Mouse (Mus musculus) spleen, adult 12 weeks (tissue): ENCODE measurements around the gene Osbpl11.
A peak's percentile ranks its signal among the peaks of the same experiment; 100 is the strongest.

Experiments used
- DNase-seq: peaks from one replicate; pipeline ENCODE4 v3.0.0; 2022; ENCODE audit warnings: low spot score

The Osbpl11 gene

DNA sequence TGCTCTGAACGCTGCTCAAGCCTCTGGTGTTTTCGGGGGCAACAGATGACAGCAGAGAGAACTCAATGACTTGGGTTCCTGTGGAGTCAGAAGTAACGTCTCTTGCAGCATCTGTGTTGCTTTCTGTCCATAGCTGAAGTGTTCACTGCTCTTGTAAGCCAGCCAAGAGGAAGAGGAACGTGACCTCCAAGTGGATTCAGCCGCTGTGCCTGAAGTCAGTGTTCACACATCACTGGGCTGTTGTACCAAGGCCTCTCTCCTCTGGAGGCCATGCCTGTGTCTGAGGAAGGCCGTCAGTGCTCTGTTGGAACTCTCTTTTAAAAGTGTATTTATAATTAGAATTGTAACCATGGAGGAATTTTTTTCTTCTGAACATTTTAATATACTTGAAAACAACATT lies 57.2 kb downstream of the Osbpl11 start:
- no peak for DNase-seq

DNA sequence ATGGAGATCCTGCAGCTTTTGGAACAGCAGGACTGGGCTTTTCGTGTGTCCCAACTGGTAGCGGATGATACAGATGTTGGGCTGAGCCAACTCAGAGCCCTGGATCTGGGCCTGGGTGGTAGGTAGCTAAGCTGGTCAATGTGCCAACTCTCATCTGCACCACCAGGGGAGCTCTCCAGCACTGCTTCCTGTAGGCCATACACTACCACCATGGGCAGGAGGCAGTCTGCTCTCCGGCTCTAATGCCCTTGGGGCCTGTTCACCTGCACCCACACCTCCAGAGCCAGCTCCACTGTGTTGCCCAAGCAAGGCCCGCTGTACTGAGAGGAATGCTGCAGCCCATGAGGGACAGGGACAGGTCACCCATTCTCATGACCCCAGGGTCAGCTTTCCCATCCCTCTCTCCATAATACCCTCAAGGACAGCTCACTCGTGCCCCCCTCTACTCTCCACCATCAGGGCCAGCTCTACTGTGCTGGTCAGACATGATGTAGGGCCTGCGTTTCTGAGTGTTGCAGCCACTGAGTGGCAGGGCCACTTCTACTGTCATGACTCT lies 59.3 kb downstream of the Osbpl11 start:
- no peak for DNase-seq

DNA sequence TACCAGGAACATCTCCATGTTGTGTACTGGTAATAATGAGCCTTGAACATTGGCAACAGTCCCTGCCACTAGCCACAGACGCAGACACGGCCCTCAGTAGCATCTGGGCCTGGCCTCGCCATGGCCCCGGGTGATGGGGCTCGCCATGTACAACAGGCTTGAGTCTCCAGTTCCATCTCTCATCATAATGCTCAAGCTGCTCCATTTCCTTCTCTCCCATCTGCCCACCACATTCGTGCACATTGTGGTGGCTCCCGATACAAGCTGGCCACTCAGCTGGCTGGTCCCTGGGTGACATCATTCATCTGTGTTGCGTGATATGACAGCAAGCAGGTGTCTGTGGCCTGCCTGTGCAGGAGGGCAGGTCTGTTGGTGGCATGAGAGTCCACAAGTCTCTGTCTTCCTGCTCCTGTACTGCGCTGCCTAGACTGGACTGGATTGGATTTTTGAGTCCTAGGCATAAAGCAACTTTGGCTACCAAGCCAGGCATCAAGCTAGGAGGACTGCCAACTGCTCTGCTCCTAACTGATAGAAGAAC lies 60.1 kb downstream of the Osbpl11 start:
- no peak for DNase-seq

DNA sequence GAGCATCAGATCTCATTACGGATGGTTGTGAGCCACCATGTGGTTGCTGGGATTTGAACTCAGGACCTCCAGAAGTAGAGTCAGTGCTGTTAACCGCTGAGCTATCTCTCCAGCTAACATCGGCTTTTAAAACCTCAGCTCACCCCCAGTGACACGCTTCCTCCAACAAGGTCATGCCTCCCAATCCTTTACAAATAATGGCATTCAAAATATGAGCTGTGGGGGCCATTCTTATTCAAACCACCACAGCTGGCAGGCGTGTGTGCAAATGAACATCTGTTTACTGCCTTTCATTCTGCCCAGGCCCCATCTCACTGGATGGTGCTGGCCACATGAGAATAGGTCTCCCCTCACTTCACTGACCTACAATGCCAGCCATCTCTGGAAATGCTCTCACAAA lies 61.7 kb downstream of the Osbpl11 start:
- DNase-seq: no peak

DNA sequence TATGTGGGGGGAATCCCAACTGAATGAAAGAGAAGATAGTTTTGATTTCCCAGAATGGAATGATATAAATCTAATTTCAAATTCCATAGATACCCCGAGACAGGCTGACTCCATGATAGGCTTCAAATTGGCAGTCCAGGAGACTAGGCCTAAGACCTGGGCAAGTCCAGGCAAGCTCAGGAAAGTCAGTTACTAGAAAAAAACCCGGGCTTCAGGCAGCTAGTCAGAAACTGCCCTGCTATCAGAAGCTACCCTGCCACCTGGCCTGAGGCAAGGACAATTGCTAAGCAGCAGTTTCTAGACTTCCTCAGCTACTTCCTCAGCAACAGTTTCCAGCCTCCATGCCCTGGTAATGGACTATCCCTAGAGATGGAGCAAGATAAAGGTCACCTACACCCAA lies 62.1 kb downstream of the Osbpl11 start:
- no peak for DNase-seq

DNA sequence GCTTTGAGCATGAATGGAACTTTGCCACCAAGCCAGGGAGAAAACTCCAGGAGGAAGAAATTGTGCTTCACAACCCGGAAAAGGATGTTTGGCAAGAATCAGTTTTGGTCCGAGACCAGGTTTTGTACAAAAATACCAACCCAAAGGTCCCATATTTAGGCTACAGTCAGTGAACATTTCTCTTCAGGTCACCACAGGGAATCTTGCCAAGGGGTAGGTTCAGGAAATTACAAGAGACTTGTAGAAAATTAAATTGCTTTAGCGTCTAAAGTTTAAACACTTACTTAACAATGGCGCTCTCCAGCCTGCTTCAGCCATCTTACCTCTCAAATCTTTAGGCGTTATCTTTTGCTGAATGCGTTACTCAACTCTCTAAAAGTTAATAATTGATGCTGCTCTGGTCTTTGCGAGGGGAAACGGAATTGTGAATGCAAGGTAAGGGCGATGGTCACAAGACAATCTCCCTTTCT lies 65.8 kb downstream of the Osbpl11 start:
- DNase-seq: no peak

DNA sequence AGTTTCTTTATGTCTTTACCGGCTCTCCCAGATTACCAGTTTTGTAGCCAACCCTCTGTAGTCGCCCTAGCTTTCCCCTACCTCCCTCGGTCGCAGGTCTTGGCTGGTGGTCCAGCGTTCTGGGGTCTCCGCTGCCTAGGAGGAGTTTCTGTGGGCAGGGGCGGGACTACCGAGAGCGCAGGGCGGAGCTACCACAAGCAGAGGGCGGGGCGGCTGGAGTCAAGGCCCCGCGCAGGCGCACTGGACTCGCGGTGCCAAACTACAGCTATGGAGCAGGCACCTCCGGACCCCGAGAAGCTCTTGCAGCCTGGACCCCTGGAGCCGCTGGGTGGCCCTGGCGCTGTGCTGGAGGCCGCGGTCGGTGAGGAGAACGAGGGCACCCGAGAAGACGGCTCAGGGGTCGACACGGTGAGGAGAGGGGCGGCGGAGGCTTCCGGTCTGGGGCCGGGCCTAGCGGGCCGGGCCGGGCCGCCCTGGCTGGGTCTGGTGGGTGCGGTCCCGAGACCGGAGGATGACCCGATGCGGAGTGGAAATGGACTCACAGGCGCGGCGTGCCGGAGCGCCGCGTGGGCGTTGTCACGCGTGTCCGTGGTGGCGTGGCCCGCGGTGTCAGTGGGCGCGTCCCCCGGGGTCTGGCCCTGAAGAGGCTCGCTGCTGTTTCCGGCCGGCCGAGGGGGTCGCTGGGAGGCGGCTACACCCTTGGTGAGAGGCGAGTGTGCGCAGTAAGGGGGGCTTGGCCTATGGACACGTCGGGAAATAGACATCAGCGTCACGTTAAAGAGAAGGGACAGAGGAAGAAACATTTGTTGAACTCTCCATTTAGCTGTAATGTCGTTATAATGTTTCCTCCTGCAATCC lies 66.6 kb downstream of the Osbpl11 start, which contains the start of gene Snx4:
Gene Snx4 (plus strand): TSS at position 249 of the 858 bp plus-strand sequence.
- peak; percentile 89 for DNase-seq

DNA sequence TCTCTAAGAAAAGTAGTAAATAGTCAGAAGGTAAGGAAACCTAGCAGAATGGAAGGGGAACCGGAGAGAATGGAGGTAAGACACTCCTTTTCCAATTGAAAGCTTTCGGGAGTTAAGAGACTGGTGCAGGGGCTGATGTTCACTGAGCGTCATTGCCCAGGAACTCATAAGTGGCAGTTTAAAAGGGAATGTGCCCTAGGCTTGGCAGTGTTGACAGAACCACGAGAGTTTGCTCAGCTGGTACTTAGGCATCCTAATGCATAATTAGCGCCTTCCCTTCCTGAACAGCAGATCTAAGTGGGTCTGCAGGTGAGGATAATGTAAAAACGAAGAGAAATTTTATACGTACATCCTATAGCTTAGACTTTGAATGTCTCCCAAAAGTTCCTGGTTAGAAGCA lies 70.7 kb downstream of the Osbpl11 start:
- DNase-seq: no peak

DNA sequence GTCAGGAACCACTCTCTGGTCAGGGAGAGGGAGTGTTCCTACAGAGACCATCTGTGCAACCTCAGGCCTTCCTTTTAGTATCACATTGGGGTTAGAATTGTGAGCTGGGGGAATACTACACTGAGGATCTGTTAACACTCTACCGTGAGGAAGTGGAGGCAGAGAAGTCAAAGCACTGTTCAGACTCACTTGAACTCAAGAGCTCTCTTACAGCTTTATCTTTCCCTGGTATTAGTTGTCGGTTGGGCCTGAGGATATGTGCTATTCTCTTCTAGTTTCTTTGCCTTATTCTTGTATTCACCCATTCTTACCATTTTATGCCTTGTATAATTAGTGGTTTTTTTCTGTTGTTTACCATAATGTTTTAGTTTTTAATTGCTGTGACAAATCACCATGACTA lies 73.7 kb downstream of the Osbpl11 start:
- DNase-seq: no peak

DNA sequence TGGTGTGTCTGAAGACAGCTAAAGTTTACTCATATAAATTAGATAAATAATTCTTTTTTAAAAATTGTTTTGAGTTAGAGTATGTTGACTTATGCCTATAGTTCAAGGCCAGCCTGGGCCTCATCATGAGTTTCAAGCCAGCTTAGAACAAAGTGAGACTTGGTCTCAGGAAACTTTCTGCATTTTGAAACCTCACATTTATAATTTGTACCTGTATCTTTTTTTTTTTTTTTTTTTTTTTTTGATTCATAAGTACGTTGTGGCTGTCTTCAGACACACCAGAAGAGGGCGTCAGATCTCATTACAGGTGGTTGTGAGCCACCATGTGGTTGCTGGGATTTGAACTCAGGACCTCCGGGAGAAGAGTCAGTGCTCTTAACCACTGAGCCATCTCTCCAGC lies 75.0 kb downstream of the Osbpl11 start:
- no peak for DNase-seq

DNA sequence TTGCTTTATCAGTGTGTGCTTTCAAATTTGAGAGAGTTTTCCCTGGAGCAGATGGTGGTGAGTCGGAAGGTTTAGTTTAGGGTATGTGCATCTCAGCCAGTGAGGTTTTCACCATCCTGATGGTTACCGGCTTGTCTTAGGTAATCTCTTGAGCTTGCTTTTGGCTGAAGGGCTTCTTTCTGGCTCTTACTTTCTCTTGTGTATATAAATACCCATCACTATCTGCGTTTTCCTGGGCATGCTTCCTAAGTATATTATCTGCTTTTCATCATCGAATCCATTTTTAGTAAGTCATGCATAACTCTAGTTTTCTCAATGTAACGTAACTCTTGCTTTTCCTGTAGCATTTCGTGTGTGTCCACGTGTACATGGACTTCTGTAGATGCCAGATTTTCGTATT lies 76.0 kb downstream of the Osbpl11 start:
- DNase-seq: no peak

DNA sequence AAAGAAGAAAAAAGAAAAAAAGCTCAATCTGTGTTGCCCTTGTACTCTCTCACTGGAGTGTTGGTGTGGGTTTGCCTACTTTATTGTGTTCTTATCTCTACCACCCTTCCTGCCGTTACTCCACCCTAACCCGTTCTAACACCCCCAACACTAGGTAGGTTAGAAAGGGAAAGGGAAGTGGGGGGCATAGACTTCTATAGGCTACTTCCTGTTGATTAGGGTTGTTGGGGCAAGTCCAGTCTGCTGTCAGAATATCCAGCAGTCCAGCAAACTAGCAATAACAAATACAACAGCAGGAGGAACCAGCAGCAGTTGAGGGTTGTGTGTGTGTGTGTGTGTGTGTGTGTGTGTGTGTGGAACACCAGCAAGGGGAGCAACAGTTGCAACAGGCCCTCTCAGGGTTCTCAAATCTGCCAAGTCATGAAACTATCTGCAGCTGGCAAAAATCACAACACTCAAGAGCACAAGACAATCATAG lies 76.8 kb downstream of the Osbpl11 start:
- DNase-seq: no peak

DNA sequence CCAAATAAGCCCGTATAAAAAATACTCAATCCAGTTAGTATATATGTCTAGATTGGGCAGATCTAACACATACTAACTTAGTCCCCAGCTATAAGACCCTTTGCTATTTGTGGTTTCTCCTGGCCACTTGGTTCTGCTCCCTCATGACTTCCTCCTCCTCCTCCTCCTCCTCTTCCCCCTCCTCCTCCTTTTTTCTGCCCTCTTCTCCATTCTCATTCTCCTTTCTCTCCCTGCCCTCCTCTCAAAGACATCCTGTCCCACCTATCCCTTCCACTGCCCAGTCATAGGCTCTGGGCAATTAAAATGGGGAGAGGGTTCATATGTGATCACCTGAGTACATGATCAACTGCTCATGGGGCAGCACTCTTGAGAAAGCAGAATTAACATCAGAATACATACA lies 77.2 kb downstream of the Osbpl11 start:
- DNase-seq: no peak

DNA sequence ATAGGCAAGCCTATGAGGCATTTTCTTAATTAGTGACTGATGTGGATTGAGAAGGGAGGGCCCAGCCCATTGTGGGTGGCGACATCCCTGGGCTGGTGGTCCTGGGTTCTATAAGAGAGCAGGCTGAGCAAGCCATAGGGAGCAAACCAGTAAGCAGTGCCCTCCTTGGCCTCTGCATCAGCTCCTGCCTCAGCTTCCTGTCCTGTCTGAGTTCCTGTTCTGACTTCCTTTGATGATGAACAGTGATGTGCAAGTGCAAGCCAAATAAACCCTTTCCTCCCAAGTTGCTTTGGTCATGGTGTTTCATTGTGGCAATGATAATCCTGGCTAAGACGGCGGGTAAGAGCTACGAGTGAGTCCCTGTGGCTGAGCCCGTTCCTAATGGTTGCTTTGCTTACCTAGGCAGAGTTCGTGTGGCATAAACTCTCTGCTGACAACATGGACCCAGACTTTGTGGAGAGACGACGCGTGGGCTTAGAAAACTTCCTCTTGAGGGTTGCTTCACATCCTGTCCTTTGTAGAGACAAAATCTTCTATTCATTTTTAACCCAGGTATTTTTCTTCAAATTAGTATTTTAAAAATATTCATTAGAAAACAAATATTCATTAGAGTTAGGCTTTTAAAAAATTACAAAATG lies 82.9 kb downstream of the Osbpl11 start:
- DNase-seq: no peak

DNA sequence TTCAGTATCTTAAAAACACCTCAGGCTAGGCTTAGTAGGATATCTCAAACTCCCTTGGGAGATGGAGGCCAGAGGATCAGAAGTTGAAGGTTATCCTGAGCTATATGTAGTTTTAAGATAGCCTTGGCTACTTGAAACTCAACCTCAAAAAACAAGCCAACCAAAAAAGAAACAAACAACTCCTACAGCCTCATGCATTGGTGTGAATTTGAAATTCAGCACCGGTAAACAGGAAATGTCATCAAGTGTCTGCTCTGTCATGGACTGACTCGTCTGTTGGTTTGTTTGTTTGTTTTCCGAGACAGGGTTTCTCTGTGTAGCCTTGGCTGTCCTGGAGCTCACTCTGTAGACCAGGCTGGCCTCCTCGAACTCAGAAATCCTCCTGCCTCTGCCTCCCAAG lies 87.0 kb downstream of the Osbpl11 start:
- no peak for DNase-seq

DNA sequence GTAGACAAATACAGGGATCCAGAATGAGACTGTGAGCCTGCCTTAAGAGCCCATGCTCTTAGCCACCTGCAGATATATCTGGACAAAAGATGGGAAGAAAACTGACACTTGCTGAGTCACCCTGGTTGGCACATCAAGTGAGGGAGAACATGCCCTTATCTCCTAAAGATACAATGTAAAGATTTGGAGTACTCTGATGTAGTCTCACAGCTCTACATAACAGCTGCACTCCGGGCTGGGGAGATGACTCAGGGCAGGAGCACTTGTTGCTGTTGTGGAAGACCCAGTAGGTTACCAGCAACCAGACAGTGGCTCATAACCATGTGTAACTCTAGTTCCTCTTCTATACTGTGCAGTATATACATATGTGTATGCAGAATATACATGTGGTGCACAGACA lies 98.2 kb downstream of the Osbpl11 start:
- no peak for DNase-seq

DNA sequence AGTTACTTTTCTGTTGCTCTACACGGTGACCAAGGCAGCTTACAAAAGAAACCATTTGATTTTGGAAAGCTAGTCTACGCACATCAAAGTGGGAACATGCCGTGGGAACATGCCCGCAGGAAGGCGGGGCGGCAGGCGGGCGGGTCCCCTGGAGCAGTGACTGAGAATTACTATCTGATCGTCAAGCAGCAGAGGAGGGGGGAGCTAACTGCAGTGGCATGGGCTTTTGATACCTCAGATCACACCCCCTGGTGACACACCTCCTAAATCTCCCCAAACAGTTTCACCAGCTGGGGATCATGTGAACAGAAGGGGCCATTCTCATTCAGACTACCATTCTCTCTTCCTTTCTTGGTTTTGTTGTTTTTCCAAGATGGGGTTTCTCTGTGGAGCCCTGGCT lies 103.7 kb downstream of the Osbpl11 start:
- DNase-seq: no peak

DNA sequence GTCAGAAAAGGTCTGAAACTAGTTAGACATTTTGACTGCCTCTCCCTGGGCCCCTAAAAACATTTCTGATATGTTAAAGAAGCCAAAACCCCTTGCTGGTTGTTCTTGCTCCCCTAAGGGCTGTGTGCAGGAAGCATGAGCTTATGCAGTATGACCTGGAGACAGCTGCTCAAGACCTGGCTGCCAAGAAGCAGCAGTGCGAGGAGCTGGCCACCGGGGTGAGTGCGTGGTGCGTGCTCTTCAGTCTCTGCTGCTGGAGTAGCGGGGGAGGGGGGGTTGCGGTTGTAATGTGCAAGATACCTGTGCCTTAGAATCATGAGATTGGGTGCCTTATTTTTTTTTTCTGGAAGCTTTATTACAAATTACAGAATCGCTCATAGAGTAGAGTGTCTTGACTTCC lies 105.1 kb downstream of the Osbpl11 start:
- DNase-seq: no peak

DNA sequence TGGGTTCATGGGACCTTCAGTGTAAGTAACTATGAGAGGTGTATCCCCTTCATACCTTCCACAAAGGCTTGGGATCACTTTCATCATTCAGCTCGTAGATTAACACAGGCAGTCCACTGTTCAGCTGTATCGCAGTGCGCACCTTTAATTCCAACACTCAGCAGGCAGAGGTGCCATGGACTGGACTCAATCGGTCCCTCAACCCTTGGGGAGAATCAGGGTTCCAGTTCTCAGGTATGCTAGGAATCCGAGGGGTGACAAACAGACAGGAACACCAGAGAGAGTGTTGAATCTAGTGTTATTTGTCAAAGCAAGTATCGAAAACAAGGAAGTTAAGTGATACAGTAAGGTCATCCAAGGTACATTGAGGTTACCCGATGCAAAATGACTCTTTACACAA lies 107.4 kb downstream of the Osbpl11 start:
- no peak for DNase-seq
